Mouse (Mus musculus) CH12.LX (cell line): Measurements from ENCODE around the gene Trdmt1.

Experiments
- BHLHE40 ChIP-seq: IDR thresholded peaks from 2 replicates; pipeline ENCODE4 v1.6.1; 2011; ENCODE audit warnings: mild to moderate bottlenecking, low read depth, low read length, improper control_type of control experiment
- CHD2 ChIP-seq: IDR thresholded peaks from 2 replicates; pipeline ENCODE4 v1.6.1; 2011; ENCODE audit warnings: low read length, improper control_type of control experiment
- CTCF ChIP-seq, 2 experiments: IDR thresholded peaks in 1 of 2; conservative IDR thresholded peaks in 1 of 2; 2 replicates each; pipeline ENCODE4 v1.5.1; 2011 to 2012; ENCODE audit warnings: low read depth in 2 of 2, low read length in 2 of 2, improper control_type of control experiment in 1 of 2, inconsistent platforms in 1 of 2, mild to moderate bottlenecking in 1 of 2, moderate library complexity in 1 of 2
- EP300 ChIP-seq: IDR thresholded peaks from 2 replicates; pipeline ENCODE4 v1.6.1; 2011; ENCODE audit warnings: low read length, improper control_type of control experiment
- HCFC1 ChIP-seq: IDR thresholded peaks from 2 replicates; pipeline ENCODE4 v1.6.1; 2012; ENCODE audit warnings: low read depth, mild to moderate bottlenecking, inconsistent platforms, low read length, improper control_type of control experiment
- MAFK ChIP-seq: IDR thresholded peaks from 2 replicates; pipeline ENCODE4 v1.6.1; 2011; ENCODE audit warnings: low read length, improper control_type of control experiment; ENCODE audit not compliant: insufficient replicate concordance
- MAX ChIP-seq: IDR thresholded peaks from 2 replicates; pipeline ENCODE4 v1.6.1; 2011; ENCODE audit warnings: low read length, improper control_type of control experiment
- MAZ ChIP-seq: IDR thresholded peaks from 2 replicates; pipeline ENCODE4 v1.6.1; 2012; ENCODE audit warnings: low read depth, mild to moderate bottlenecking, inconsistent platforms, low read length, improper control_type of control experiment, moderate library complexity
- POLR2A ChIP-seq: IDR thresholded peaks from 2 replicates; pipeline ENCODE4 v1.6.1; 2011; ENCODE audit warnings: low read depth, mild to moderate bottlenecking, improper control_type of control experiment, low read length
- POLR2AphosphoS2 ChIP-seq: IDR thresholded peaks from 2 replicates; pipeline ENCODE4 v1.6.1; 2011; ENCODE audit warnings: low read depth, low read length, improper control_type of control experiment
- RCOR1 ChIP-seq: conservative IDR thresholded peaks from 2 replicates; pipeline ENCODE4 v1.6.1; 2012; ENCODE audit warnings: low read depth, mild to moderate bottlenecking, inconsistent platforms, low read length, improper control_type of control experiment
- TBP ChIP-seq: conservative IDR thresholded peaks from 2 replicates; pipeline ENCODE4 v1.6.1; 2011; ENCODE audit warnings: low read depth, low read length, improper control_type of control experiment
- ZC3H11A ChIP-seq: IDR thresholded peaks from 2 replicates; pipeline ENCODE4 v1.6.1; 2012; ENCODE audit warnings: low read depth, mild to moderate bottlenecking, inconsistent platforms, low read length, improper control_type of control experiment
- ZNF384 ChIP-seq: IDR thresholded peaks from 2 replicates; pipeline ENCODE4 v1.6.1; 2012; ENCODE audit warnings: low read depth, low read length, improper control_type of control experiment, inconsistent platforms

DNA sequence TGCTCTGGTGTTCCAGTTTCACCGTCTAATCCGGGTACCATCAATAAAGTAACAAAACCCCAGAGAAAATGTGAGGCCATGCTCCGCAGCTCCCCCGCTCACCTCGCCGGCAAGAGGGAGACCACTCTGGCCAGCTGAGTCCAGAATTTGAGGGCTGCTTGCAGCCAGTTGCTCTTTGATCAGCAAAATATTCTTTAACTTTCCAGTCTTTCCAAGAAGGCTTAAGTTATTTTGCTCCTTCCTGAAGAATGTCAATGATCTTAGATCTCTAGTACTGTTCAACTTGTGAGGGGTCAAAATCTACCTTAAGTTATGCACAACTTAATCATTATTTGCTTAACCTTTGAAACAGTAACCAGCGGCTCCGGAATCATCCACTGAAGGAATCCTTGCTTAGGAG is 52.7 kb downstream of the Trdmt1 start, which contains the start of gene Cubn:
- TF ChIP-seq RCOR1 = no peak
- no peak for TF ChIP-seq CTCF (conservative IDR thresholded peaks at IDR 0.05 in 1 of 2, IDR thresholded peaks at IDR 0.05 in 1 of 2; ENCODE audit: low read depth in 2 of 2, low read length in 2 of 2)
- no peak for TF ChIP-seq BHLHE40
- TF ChIP-seq MAFK = no peak
- TF ChIP-seq MAX = no peak
- no peak for TF ChIP-seq TBP
- no peak for TF ChIP-seq CHD2
- TF ChIP-seq ZC3H11A = no peak
- no peak for TF ChIP-seq ZNF384
- no peak for TF ChIP-seq EP300
- no peak for TF ChIP-seq POLR2A
- no peak for TF ChIP-seq HCFC1
- no peak for TF ChIP-seq MAZ
- TF ChIP-seq POLR2AphosphoS2 = no peak
